ENCODE assay signal across 25 mouse cellular contexts in genomic region chr9:50536603-50537135, GRCm38 (mm10). TPM values are rescaled to one million over a fixed set of nuclear protein-coding genes. Genes with fewer than 3 reads are reported as not detected.
"Had no signal": no experiment of that assay in that cellular context is flagged by ENCODE, and none has a peak within 500 bp of the region (broad histone marks: within the 10 kb centered on the region; RNA-seq: fewer than 3 reads in every experiment).

No protein-coding gene starts in this region.

- H3K4me3 ChIP-seq: layer of hippocampus, adult 2 months; left cerebral cortex, adult 2 months; liver, embryonic 13.5 days had no signal

- H3K9ac ChIP-seq: liver, embryonic 13.5 days had no signal

- H3K4me2 ChIP-seq: liver, embryonic 13.5 days; midbrain, embryonic 11.5 days had no signal

- H3K36me3 ChIP-seq: liver, embryonic 13.5 days had no signal

- DNase-seq: kidney, postnatal 14 days; kidney, postnatal 4 days; layer of hippocampus, postnatal 36 days; liver, embryonic 13.5 days; lung, adult 2 months; midbrain, embryonic 14.5 days; spleen, adult 18-20 months; thymus, adult 2 months; thymus, postnatal 14 days; thymus, postnatal 4 days had no signal

- H3K9me3 ChIP-seq: liver, embryonic 13.5 days had no signal

- H3K27me3 ChIP-seq: liver, embryonic 13.5 days had no signal

- H3K27ac ChIP-seq: layer of hippocampus, adult 2 months; left cerebral cortex, adult 2 months; liver, embryonic 13.5 days had no signal

RNA-seq across cellular contexts. Expression of gene Il18, which starts 18.0 kb away (rescaled TPM):
- total RNA-seq: megakaryocyte-erythroid progenitor cell, adult 5-6 weeks had no signal

RNA-seq across cellular contexts. Expression of gene Tex12, which starts 24.5 kb away (rescaled TPM):
- total RNA-seq: layer of hippocampus, adult 2 months; layer of hippocampus, postnatal 10 days; layer of hippocampus, postnatal 36 days; left cerebral cortex, adult 2 months; left cerebral cortex, postnatal 10 days; left cerebral cortex, postnatal 36 days; megakaryocyte progenitor cell, adult 5-6 weeks; megakaryocyte-erythroid progenitor cell, adult 5-6 weeks; midbrain, postnatal 0 days had no signal
- polyA plus RNA-seq: kidney, embryonic 16.5 days; limb, embryonic 11.5 days; limb, embryonic 14.5 days; liver, embryonic 13.5 days; liver, embryonic 16.5 days; lung, adult 2 months; lung, embryonic 16.5 days; midbrain, postnatal 0 days; neural tube, embryonic 11.5 days; thymus, adult 2 months had no signal

RNA-seq across cellular contexts. Expression of gene Plet1, which starts 42.3 kb away (rescaled TPM):
- total RNA-seq: layer of hippocampus, adult 2 months; layer of hippocampus, postnatal 36 days; left cerebral cortex, adult 2 months; left cerebral cortex, postnatal 10 days; left cerebral cortex, postnatal 36 days; megakaryocyte-erythroid progenitor cell, adult 5-6 weeks had no signal
